Mouse (Mus musculus) ES-E14 (cell line): ENCODE measurements around the gene Myrf.

Source experiments
- CHD2 ChIP-seq: IDR thresholded peaks from 2 replicates; pipeline ENCODE4 v1.6.1; 2014; ENCODE audit warnings: mild to moderate bottlenecking, low read depth, low read length, inconsistent platforms
- HCFC1 ChIP-seq: IDR thresholded peaks from 2 replicates; pipeline ENCODE4 v1.6.1; 2012; ENCODE audit warnings: low read length, inconsistent platforms, borderline replicate concordance; ENCODE audit not compliant: insufficient read depth
- MAFK ChIP-seq: IDR thresholded peaks from 2 replicates; pipeline ENCODE4 v1.6.1; 2014; ENCODE audit warnings: mild to moderate bottlenecking, low read depth, low read length, inconsistent platforms; ENCODE audit not compliant: insufficient read depth

GRCm38 (mm10) chr19:10219108-10219507 is 21.4 kb downstream of the Myrf start:
- TF ChIP-seq MAFK (no peak), HCFC1 (no peak), CHD2 (no peak)
